Mouse (Mus musculus): Measurements from ENCODE around the gene Ndel1. TPM values are rescaled to one million over a fixed set of nuclear protein-coding genes. Genes with fewer than 3 reads are reported as not detected.

The Ndel1 gene
- polyA plus RNA-seq, 1 experiment from 2014 or later: 60.3 TPM

- DNase-seq (ENCODE audit: low spot score) (no peak), ATAC-seq (replicated peaks; ENCODE audit: low FRiP score, low TSS enrichment, low read depth) (no peak)
- H3K9ac ChIP-seq (ENCODE audit: low read length): no peak within 1 kb of the TSS
- H3K4me1 ChIP-seq (replicated peaks; ENCODE audit: control insufficient read depth, insufficient read depth, low read length): no peaks in the 10 kb centered on the region
- no peak within 1 kb of the TSS for H3K4me2 ChIP-seq (ENCODE audit: low read length)
- H3K9me3 ChIP-seq (ENCODE audit: control insufficient read depth, low read length): no peaks in the 10 kb centered on the region
- H3K27ac ChIP-seq (ENCODE audit: low read depth): no peak within 1 kb of the TSS
- no peak within 1 kb of the TSS for H3K4me3 ChIP-seq (ENCODE audit: low read depth, low read length)
- H3K27me3 ChIP-seq (replicated peaks; ENCODE audit: control insufficient read depth, insufficient read depth, low read length): no peaks in the 10 kb centered on the region
- no peaks in the 10 kb centered on the region for H3K36me3 ChIP-seq (ENCODE audit: control insufficient read depth, insufficient read depth, low read length)
- 36% methylated on average over 6 of the region's 6 CpGs for WGBS
Measured at GRCm38 (mm10) chr11:68888253-68888652, 16.6 kb upstream of the Ndel1 start, which contains the start of gene Rnf222. TSS of gene Rnf222 (plus strand) at chr11:68888553.

GRCm38 (mm10) chr11:68886091-68886490 is 14.4 kb upstream of the Ndel1 start:
- no peaks in the 10 kb centered on the region for H3K4me1 ChIP-seq (replicated peaks; ENCODE audit: control insufficient read depth, insufficient read depth, low read length)
- WGBS: 79% methylated on average over 5 of the region's 5 CpGs
- no peak overlapping the region for H3K9ac ChIP-seq (ENCODE audit: low read length)
- no peak overlapping the region for H3K4me3 ChIP-seq (ENCODE audit: low read depth, low read length)
- ATAC-seq (replicated peaks; ENCODE audit: low FRiP score, low TSS enrichment, low read depth) (no peak), DNase-seq (ENCODE audit: low spot score) (no peak)
- no peaks in the 10 kb centered on the region for H3K27me3 ChIP-seq (replicated peaks; ENCODE audit: control insufficient read depth, insufficient read depth, low read length)
- H3K36me3 ChIP-seq (ENCODE audit: control insufficient read depth, insufficient read depth, low read length): no peaks in the 10 kb centered on the region
- no peak overlapping the region for H3K27ac ChIP-seq (ENCODE audit: low read depth)
- no peak overlapping the region for H3K4me2 ChIP-seq (ENCODE audit: low read length)
- H3K9me3 ChIP-seq (ENCODE audit: control insufficient read depth, low read length): no peaks in the 10 kb centered on the region

GRCm38 (mm10) chr11:68884368-68884767 is 12.7 kb upstream of the Ndel1 start:
- Histone ChIP-seq H3K9ac (ENCODE audit: low read length) (no peak overlapping the region), H3K4me1 (replicated peaks; ENCODE audit: control insufficient read depth, insufficient read depth, low read length) (no peaks in the 10 kb centered on the region), H3K27ac (ENCODE audit: low read depth) (no peak overlapping the region), H3K9me3 (ENCODE audit: control insufficient read depth, low read length) (no peaks in the 10 kb centered on the region), H3K36me3 (ENCODE audit: control insufficient read depth, insufficient read depth, low read length) (no peaks in the 10 kb centered on the region), H3K27me3 (replicated peaks; ENCODE audit: control insufficient read depth, insufficient read depth, low read length) (no peaks in the 10 kb centered on the region), H3K4me3 (ENCODE audit: low read depth, low read length) (no peak overlapping the region), H3K4me2 (ENCODE audit: low read length) (no peak overlapping the region)
- WGBS: 69% methylated on average over 5 of the region's 5 CpGs
- ATAC-seq (replicated peaks; ENCODE audit: low FRiP score, low TSS enrichment, low read depth) (no peak), DNase-seq (ENCODE audit: low spot score) (no peak)

- Histone ChIP-seq H3K4me2 (ENCODE audit: low read length) (no peak overlapping the region), H3K36me3 (ENCODE audit: control insufficient read depth, insufficient read depth, low read length) (no peaks in the 10 kb centered on the region), H3K27ac (ENCODE audit: low read depth) (no peak overlapping the region), H3K4me1 (replicated peaks; ENCODE audit: control insufficient read depth, insufficient read depth, low read length) (no peaks in the 10 kb centered on the region), H3K27me3 (replicated peaks; ENCODE audit: control insufficient read depth, insufficient read depth, low read length) (no peaks in the 10 kb centered on the region), H3K4me3 (ENCODE audit: low read depth, low read length) (no peak overlapping the region), H3K9me3 (ENCODE audit: control insufficient read depth, low read length) (no peaks in the 10 kb centered on the region), H3K9ac (ENCODE audit: low read length) (no peak overlapping the region)
- WGBS: 78% methylated on average over 2 of the region's 2 CpGs
- ATAC-seq (replicated peaks; ENCODE audit: low FRiP score, low TSS enrichment, low read depth) (no peak), DNase-seq (ENCODE audit: low spot score) (no peak)
Measured at GRCm38 (mm10) chr11:68883843-68884242, 12.2 kb upstream of the Ndel1 start.

- Histone ChIP-seq H3K27ac (ENCODE audit: low read depth) (no peak overlapping the region), H3K9me3 (ENCODE audit: control insufficient read depth, low read length) (no peaks in the 10 kb centered on the region), H3K4me3 (ENCODE audit: low read depth, low read length) (no peak overlapping the region), H3K4me1 (replicated peaks; ENCODE audit: control insufficient read depth, insufficient read depth, low read length) (no peaks in the 10 kb centered on the region), H3K4me2 (ENCODE audit: low read length) (no peak overlapping the region), H3K9ac (ENCODE audit: low read length) (no peak overlapping the region), H3K27me3 (replicated peaks; ENCODE audit: control insufficient read depth, insufficient read depth, low read length) (no peaks in the 10 kb centered on the region), H3K36me3 (ENCODE audit: control insufficient read depth, insufficient read depth, low read length) (no peaks in the 10 kb centered on the region)
- no peak for ATAC-seq (replicated peaks; ENCODE audit: low FRiP score, low TSS enrichment, low read depth)
- DNase-seq (ENCODE audit: low spot score): no peak
- 21% methylated on average over 14 of the region's 14 CpGs for WGBS
Measured at GRCm38 (mm10) chr11:68882107-68882506, 10.4 kb upstream of the Ndel1 start.

- Histone ChIP-seq H3K4me2 (ENCODE audit: low read length) (no peak overlapping the region), H3K9me3 (ENCODE audit: control insufficient read depth, low read length) (no peaks in the 10 kb centered on the region), H3K27me3 (replicated peaks; ENCODE audit: control insufficient read depth, insufficient read depth, low read length) (no peaks in the 10 kb centered on the region), H3K9ac (ENCODE audit: low read length) (no peak overlapping the region), H3K4me1 (replicated peaks; ENCODE audit: control insufficient read depth, insufficient read depth, low read length) (no peaks in the 10 kb centered on the region), H3K36me3 (ENCODE audit: control insufficient read depth, insufficient read depth, low read length) (no peaks in the 10 kb centered on the region), H3K27ac (ENCODE audit: low read depth) (no peak overlapping the region), H3K4me3 (ENCODE audit: low read depth, low read length) (no peak overlapping the region)
- WGBS: 79% methylated on average over 5 of the region's 5 CpGs
- ATAC-seq (replicated peaks; ENCODE audit: low FRiP score, low TSS enrichment, low read depth): no peak
- DNase-seq (ENCODE audit: low spot score): no peak
Measured at GRCm38 (mm10) chr11:68878811-68879210, 7.2 kb upstream of the Ndel1 start.

GRCm38 (mm10) chr11:68874841-68875240 is 3.2 kb upstream of the Ndel1 start:
- peak; percentile 73 for DNase-seq (ENCODE audit: low spot score)
- ATAC-seq (replicated peaks; ENCODE audit: low FRiP score, low TSS enrichment, low read depth): no peak
- H3K27me3 ChIP-seq (replicated peaks; ENCODE audit: control insufficient read depth, insufficient read depth, low read length): no peaks in the 10 kb centered on the region
- H3K36me3 ChIP-seq (ENCODE audit: control insufficient read depth, insufficient read depth, low read length): no peaks in the 10 kb centered on the region
- no peak overlapping the region for H3K9ac ChIP-seq (ENCODE audit: low read length)
- H3K4me1 ChIP-seq (replicated peaks; ENCODE audit: control insufficient read depth, insufficient read depth, low read length): no peaks in the 10 kb centered on the region
- no peak overlapping the region for H3K4me3 ChIP-seq (ENCODE audit: low read depth, low read length)
- H3K4me2 ChIP-seq (ENCODE audit: low read length): no peak overlapping the region
- no peaks in the 10 kb centered on the region for H3K9me3 ChIP-seq (ENCODE audit: control insufficient read depth, low read length)
- H3K27ac ChIP-seq (ENCODE audit: low read depth): no peak overlapping the region
- WGBS: 0% methylated on average over 2 of the region's 2 CpGs

- Histone ChIP-seq H3K27ac (ENCODE audit: low read depth) (no peak overlapping the region), H3K9ac (ENCODE audit: low read length) (no peak overlapping the region), H3K4me2 (ENCODE audit: low read length) (no peak overlapping the region), H3K4me1 (replicated peaks; ENCODE audit: control insufficient read depth, insufficient read depth, low read length) (no peaks in the 10 kb centered on the region), H3K9me3 (ENCODE audit: control insufficient read depth, low read length) (no peaks in the 10 kb centered on the region), H3K27me3 (replicated peaks; ENCODE audit: control insufficient read depth, insufficient read depth, low read length) (no peaks in the 10 kb centered on the region), H3K4me3 (ENCODE audit: low read depth, low read length) (no peak overlapping the region), H3K36me3 (ENCODE audit: control insufficient read depth, insufficient read depth, low read length) (no peaks in the 10 kb centered on the region)
- WGBS: 87% methylated on average over 9 of the region's 9 CpGs
- DNase-seq (ENCODE audit: low spot score): no peak
- no peak for ATAC-seq (replicated peaks; ENCODE audit: low FRiP score, low TSS enrichment, low read depth)
Measured at GRCm38 (mm10) chr11:68871277-68871676, 381 bp downstream of the Ndel1 start.

- Histone ChIP-seq H3K9ac (ENCODE audit: low read length) (no peak overlapping the region), H3K36me3 (ENCODE audit: control insufficient read depth, insufficient read depth, low read length) (no peaks in the 10 kb centered on the region), H3K27me3 (replicated peaks; ENCODE audit: control insufficient read depth, insufficient read depth, low read length) (no peaks in the 10 kb centered on the region), H3K4me3 (ENCODE audit: low read depth, low read length) (no peak overlapping the region), H3K27ac (ENCODE audit: low read depth) (no peak overlapping the region), H3K4me1 (replicated peaks; ENCODE audit: control insufficient read depth, insufficient read depth, low read length) (no peaks in the 10 kb centered on the region), H3K9me3 (ENCODE audit: control insufficient read depth, low read length) (no peaks in the 10 kb centered on the region), H3K4me2 (ENCODE audit: low read length) (no peak overlapping the region)
- DNase-seq (ENCODE audit: low spot score): no peak
- ATAC-seq (replicated peaks; ENCODE audit: low FRiP score, low TSS enrichment, low read depth): no peak
- WGBS: 42% methylated on average over 9 of the region's 9 CpGs
Measured at GRCm38 (mm10) chr11:68864544-68865189, 7.0 kb downstream of the Ndel1 start.

Measured in intestine, embryonic 14.5 days (tissue).